Mouse (Mus musculus) neural tube, embryonic 14.5 days (tissue): ENCODE results near the gene Gm6657. TPM values are rescaled to one million over a fixed set of nuclear protein-coding genes. Genes with fewer than 3 reads are reported as not detected.

Source experiments
- ATAC-seq: fragments of 200-750 bp; cut with Nextera tagmentation; 2 replicates; pipeline ENCODE4 v1.8.0; 2017; ENCODE audit warnings: low read depth, mild to moderate bottlenecking, moderate TSS enrichment, moderate library complexity
- H3K27ac ChIP-seq: fragments of 300-500 bp; sonication (generic); 2 replicates; pipeline ENCODE4 v1.5.1; 2014; ENCODE audit warnings: low read depth, mild to moderate bottlenecking, control low read depth, low read length, moderate library complexity, mixed read lengths
- H3K27me3 ChIP-seq: fragments of 300-500 bp; sonication (generic); 2 replicates; pipeline ENCODE4 v1.6.1; 2014; ENCODE audit warnings: low read length; ENCODE audit not compliant: control insufficient read depth, insufficient read depth
- H3K36me3 ChIP-seq: fragments of 300-500 bp; sonication (generic); 2 replicates; pipeline ENCODE4 v1.6.1; 2014; ENCODE audit warnings: low read length, mixed read lengths; ENCODE audit not compliant: control insufficient read depth, insufficient read depth
- H3K4me1 ChIP-seq: fragments of 300-500 bp; sonication (generic); 2 replicates; pipeline ENCODE4 v1.6.1; 2014; ENCODE audit warnings: low read length; ENCODE audit not compliant: control insufficient read depth, insufficient read depth
- H3K4me2 ChIP-seq: fragments of 300-500 bp; sonication (generic); 2 replicates; pipeline ENCODE4 v1.6.1; 2014; ENCODE audit warnings: mild to moderate bottlenecking, low read depth, low read length, control low read depth
- H3K4me3 ChIP-seq: fragments of 300-500 bp; sonication (generic); 2 replicates; pipeline ENCODE4 v1.5.1; 2014; ENCODE audit warnings: low read depth, low read length, control low read depth, mixed read lengths
- H3K9ac ChIP-seq: fragments of 300-500 bp; sonication (generic); replicated peaks from 2 replicates; pipeline ENCODE4 v1.6.1; 2014; ENCODE audit warnings: low read depth, mild to moderate bottlenecking, control low read depth, low read length, mixed read lengths
- H3K9me3 ChIP-seq: fragments of 300-500 bp; sonication (generic); 2 replicates; pipeline ENCODE4 v1.6.1; 2016; ENCODE audit warnings: low read length; ENCODE audit not compliant: control insufficient read depth
- WGBS: fragments of 180-500 bp; shearing (Covaris S2); extraction: QIAGEN DNeasy Blood & Tissue Kit; methylation state at CpG from one replicate; pipeline ENCODE4 v1.1.7; 2014; 5-methylcytosine and 5-hydroxymethylcytosine counted together
- polyA plus RNA-seq: library from polyadenylated mRNA; unstranded; fragments of >200 nt; fragmentation: Nextera tagmentation; extraction: Ambion mirVana; gene quantifications from 2 replicates; pipeline ENCODE4 v1.2.1, GENCODE M21; 2014

Gene Gm6657
- polyA plus RNA-seq, 1 experiment from 2014 or later, result not detected

DNA sequence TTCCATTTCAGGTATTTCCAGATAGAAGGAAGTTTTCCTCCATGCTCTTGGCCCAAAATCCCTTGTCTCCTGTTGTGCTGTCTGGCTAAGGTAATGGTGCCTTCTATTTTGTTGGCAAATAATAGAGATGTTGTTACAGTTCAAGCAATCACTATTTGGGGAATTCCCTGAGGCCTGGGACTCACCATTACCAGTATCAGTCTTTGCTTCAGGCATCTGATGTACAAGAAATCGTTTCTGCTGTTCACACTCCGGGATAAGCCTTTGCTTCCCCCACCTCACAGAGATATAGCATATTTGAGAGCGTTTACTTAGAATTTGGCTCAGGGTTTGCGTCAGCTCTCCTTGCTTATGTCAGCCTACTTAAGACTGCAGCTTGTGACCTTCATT is 12.5 kb downstream of the Gm6657 start:
- no peaks in the 10 kb centered on the region for H3K9me3 ChIP-seq
- no peak overlapping the region for H3K27ac ChIP-seq
- no peaks in the 10 kb centered on the region for H3K4me1 ChIP-seq
- H3K9ac ChIP-seq, result no peak overlapping the region
- ATAC-seq, result no peak
- H3K4me2 ChIP-seq, result no peak overlapping the region
- H3K4me3 ChIP-seq, result no peak overlapping the region
- WGBS, result 91% methylated on average over 4 of the region's 4 CpGs
- H3K27me3 ChIP-seq, result no peaks in the 10 kb centered on the region
- no peaks in the 10 kb centered on the region for H3K36me3 ChIP-seq

DNA sequence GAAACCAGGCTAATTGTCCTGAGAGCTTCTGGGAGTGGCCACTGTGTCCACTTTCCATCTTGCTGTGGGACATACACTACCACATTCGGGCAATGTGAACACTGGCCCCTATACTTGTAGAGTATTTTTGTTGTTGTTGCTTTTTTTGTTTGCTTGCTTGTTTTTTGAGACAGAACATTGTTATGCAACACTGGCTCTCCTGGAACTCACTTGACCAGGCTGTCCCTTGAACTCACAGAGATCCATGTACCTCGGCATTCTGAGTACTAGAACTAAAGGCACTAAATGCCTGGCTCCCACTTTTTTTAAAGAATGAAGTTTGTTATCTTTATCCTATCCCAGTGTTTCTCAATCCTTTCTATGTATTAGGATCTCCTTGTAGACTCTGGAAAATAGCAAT is 15.8 kb downstream of the Gm6657 start:
- no peaks in the 10 kb centered on the region for H3K27me3 ChIP-seq
- H3K36me3 ChIP-seq, result no peaks in the 10 kb centered on the region
- no peak overlapping the region for H3K4me3 ChIP-seq
- no peak overlapping the region for H3K27ac ChIP-seq
- no peak overlapping the region for H3K4me2 ChIP-seq
- no peak for ATAC-seq
- H3K9me3 ChIP-seq, result no peaks in the 10 kb centered on the region
- 91% methylated on average over 2 of the region's 2 CpGs for WGBS
- H3K9ac ChIP-seq, result no peak overlapping the region
- H3K4me1 ChIP-seq, result no peaks in the 10 kb centered on the region

DNA sequence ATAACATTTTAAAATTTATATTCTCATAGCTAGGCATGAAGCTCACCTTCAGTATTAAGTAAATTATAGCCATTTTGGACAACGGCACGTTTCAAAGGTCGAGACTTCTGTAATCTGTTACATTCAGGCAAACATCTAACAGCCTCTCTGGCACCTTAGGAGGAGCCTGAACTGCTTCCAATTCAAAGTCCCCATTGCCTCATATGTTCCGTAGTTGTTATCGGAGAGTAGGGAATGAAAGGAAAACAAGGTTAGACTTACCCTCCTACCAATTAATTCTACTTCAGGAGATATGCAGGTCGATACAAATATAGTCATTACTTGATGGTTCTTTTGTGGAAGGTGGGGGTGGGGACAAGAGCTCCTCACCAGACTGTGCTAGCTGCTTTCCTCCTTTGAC is 21.4 kb downstream of the Gm6657 start:
- Histone ChIP-seq H3K4me2 (no peak overlapping the region), H3K27ac (no peak overlapping the region), H3K9me3 (no peaks in the 10 kb centered on the region), H3K4me1 (no peaks in the 10 kb centered on the region), H3K4me3 (no peak overlapping the region), H3K9ac (no peak overlapping the region), H3K27me3 (no peaks in the 10 kb centered on the region), H3K36me3 (no peaks in the 10 kb centered on the region)
- ATAC-seq, result no peak
- WGBS, result 76% methylated on average over 6 of the region's 6 CpGs

DNA sequence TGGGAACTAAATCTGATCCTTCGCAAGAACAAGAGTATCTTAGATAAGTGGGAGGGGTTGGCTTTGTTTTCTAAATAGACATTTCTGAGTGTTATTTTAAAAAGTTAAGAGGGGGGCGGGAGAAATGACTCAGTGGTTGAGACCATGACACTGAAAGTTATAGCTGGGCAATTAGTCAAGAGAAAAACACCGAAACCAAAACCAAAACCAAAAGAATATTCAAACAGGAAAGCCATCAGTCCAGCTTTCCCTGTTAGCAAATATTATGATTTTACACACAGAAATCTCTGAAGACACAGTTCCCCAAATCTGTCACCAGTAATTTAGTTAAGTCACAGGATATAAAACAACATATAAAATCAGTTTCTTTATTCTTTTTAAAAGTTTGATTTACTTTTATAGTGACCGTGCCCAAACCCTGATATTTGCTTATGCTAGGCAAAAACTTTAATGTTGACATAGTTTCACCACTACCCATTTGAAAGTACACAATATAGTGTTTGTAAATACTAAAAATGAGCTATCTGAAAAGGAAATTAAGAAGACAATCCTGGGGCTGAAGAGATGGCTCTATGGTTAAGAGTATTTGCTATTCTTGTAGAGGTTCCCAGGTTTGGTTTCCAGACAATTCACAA is 25.3 kb downstream of the Gm6657 start:
- Histone ChIP-seq H3K36me3 (no peaks in the 10 kb centered on the region), H3K27ac (no peak overlapping the region), H3K27me3 (no peaks in the 10 kb centered on the region), H3K9me3 (no peaks in the 10 kb centered on the region), H3K4me3 (no peak overlapping the region), H3K4me1 (no peaks in the 10 kb centered on the region), H3K4me2 (no peak overlapping the region), H3K9ac (no peak overlapping the region)
- ATAC-seq, result no peak
- WGBS, result 87% methylated on average over 4 of the region's 4 CpGs

DNA sequence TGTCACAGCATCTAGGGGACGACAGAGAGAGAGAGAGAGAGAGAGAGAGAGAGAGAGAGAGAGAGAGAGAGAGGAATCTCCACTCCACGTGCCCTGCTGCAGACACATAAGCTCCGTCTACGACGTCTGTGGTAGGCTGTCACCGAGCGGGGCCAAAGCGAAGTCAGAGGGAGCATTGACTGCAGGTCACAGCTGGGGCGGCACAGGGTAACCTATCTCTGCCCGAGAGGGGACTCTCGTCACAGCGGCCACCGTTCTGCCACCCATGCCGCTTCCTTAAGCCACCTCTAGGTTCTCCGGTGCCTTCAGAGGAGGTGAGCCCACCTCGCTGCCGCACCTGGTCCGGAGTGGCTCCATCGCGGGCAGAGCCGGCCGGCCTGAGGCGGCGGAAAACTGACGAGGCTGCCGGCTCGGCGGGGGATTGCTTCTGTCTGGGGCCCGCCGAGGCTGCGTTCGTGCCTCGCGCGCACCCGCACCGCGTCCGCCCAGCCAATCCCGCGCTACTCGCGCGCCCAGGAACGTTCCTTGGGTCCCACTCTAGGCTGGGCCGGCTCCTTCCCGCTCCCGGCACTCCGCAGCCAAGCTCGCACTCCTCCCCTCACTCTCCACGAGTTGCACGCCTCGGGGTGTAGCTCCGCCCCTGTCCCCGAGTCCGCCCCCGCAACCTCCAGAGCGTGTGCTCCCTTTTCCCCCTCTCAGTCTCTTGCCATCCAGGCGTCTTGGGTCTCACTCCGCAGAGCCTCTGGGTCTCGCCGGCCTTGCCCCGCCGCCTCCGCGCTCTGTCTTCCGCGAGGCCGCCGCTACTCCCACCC is 31.9 kb downstream of the Gm6657 start, which contains the start of gene Gphn:
TSS of gene Gphn (plus strand) at position 673 of the 812 bp plus-strand sequence.
- 2% methylated on average over 56 of the region's 70 CpGs for WGBS
- H3K36me3 ChIP-seq, result no peaks in the 10 kb centered on the region
- H3K4me1 ChIP-seq, result peaks cover 9% of the 10 kb centered on the region
- peak within 1 kb of the TSS; percentile 97 for H3K27ac ChIP-seq
- H3K9ac ChIP-seq, result peak within 1 kb of the TSS; percentile 93
- H3K4me2 ChIP-seq, result peak within 1 kb of the TSS; percentile 68
- H3K9me3 ChIP-seq, result no peaks in the 10 kb centered on the region
- H3K4me3 ChIP-seq, result peak within 1 kb of the TSS; percentile 98
- peaks cover 3% of the 10 kb centered on the region; the same call in 1 of the 2 replicates for H3K27me3 ChIP-seq
- ATAC-seq, result peak; percentile 98

DNA sequence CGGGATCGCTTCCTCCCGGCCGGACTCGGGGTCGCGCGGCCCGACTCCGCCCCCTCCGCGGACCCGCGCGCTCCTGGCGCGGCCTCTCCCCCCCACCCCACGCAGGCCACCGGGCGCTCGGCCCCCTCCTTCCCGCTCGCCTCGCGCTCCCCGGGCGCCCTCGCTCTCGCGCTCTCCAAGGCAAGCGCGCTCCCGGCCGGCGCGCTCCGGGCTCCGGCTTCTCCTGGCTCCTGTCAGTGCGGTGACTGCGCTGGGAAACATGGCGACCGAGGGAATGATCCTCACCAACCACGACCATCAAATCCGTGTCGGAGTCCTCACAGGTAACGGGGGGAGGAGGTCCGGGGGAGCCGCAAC is 32.5 kb downstream of the Gm6657 start:
- Histone ChIP-seq H3K27me3 (peaks cover 3% of the 10 kb centered on the region; the same call in 1 of the 2 replicates), H3K4me1 (peaks cover 9% of the 10 kb centered on the region), H3K9me3 (no peaks in the 10 kb centered on the region), H3K4me2 (peak overlapping the region; percentile 68), H3K9ac (peak overlapping the region; percentile 93), H3K36me3 (no peaks in the 10 kb centered on the region), H3K27ac (peak overlapping the region; percentile 97), H3K4me3 (peak overlapping the region; percentile 98)
- ATAC-seq, result peak; percentile 92
- WGBS, result under 1% methylated on average over 43 of the region's 48 CpGs

DNA sequence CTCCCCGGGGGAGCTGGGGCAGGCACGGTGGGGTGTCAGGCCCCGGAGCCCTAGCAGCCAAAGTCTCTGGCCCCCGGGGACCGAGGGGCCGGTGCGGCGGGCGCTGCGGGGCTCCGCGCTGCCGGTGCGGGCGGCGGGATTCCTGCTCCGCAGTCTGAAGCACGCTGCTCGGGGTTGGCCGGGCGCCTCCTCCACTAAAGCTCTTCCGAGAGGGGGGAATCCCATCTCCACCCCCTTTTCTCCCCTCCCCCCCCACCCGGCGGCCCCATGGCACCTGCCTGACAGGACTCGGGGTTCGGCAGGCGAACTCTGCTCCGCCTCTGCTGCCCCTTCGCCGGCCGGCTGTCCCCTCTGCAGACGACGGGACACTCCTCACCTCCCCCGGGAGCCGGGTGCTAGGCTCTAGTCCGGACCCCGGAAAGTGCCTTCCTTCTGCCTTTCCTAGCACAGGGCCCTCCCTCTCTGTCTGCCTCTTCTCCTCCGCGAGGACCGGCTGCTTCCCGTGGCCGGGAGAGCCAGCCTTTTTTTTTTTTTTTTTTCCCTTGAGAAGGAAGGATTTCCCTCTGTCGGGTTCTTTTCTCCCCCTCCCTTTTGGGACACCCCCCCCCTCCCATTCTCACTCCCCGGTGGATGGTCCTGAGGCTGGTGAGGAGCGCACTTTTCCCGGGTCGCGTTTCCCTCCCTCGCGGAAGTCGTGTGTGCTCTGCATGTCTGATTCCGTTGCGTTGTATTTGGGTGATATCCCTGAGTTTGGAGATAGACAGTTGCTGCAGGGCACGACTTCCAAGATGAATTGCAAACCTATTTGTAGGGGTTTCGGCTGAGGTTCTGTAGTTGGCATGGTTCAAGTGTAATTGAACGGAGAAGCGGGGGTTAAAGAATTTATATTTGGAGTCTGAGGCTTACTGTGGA is 33.2 kb downstream of the Gm6657 start:
- Histone ChIP-seq H3K36me3 (no peaks in the 10 kb centered on the region), H3K27me3 (peaks cover 3% of the 10 kb centered on the region; the same call in 1 of the 2 replicates), H3K4me2 (peak overlapping the region; percentile 68), H3K4me3 (peak overlapping the region; percentile 98), H3K4me1 (peaks cover 9% of the 10 kb centered on the region), H3K9me3 (no peaks in the 10 kb centered on the region), H3K9ac (peak overlapping the region; percentile 93), H3K27ac (peak overlapping the region; percentile 97)
- under 1% methylated on average over 40 of the region's 57 CpGs for WGBS
- peak; percentile 20 for ATAC-seq

DNA sequence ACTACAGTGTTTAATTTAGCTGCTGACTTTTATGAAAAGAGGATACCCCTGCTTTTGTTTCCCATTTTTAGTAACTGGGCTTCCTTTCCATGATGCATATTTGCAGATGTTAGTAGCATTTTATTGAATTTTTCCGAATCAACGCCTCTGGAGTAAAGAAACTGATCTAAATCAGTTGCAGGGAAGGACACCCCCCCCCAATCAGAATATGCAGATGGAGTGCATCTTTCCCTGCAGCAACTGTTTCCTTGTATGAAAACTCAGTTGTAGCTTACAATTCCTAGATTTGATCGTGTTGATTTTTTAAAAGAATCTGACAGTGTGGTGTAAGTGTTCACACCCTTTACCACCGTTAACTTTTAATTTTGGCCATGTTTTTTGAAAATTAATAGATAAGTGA is 34.1 kb downstream of the Gm6657 start:
- 46% methylated on average over 4 of the region's 4 CpGs for WGBS
- H3K9me3 ChIP-seq, result no peaks in the 10 kb centered on the region

More for the DNA sequence above, 34.1 kb downstream of the Gm6657 start:
- Histone ChIP-seq H3K27ac (no peak overlapping the region), H3K4me3 (peak overlapping the region; percentile 98), H3K27me3 (peaks cover 3% of the 10 kb centered on the region; the same call in 1 of the 2 replicates), H3K36me3 (no peaks in the 10 kb centered on the region), H3K4me1 (peaks cover 9% of the 10 kb centered on the region), H3K4me2 (peak overlapping the region; percentile 68), H3K9ac (peak overlapping the region; percentile 93; the same call in 1 of the 2 replicates)
- ATAC-seq, result no peak
